Mouse (Mus musculus) gastrocnemius, adult 2 months (tissue): ENCODE measurements around the gene Dlg3. TPM values are rescaled to one million over a fixed set of nuclear protein-coding genes. Genes with fewer than 3 reads are reported as not detected.

Experiments used
- DNase-seq: peaks from one replicate; pipeline ENCODE4 v3.0.0; 2022
- H3K27ac ChIP-seq: fragments of 200-600 bp; 2 replicates; pipeline ENCODE4 v1.8.1; 2022; ENCODE audit warnings: mild to moderate bottlenecking
- H3K4me3 ChIP-seq: fragments of 200-600 bp; 2 replicates; pipeline ENCODE4 v1.8.1; 2022; ENCODE audit warnings: mild to moderate bottlenecking, moderate library complexity
- CTCF ChIP-seq: fragments of 200-600 bp; IDR thresholded peaks from 2 replicates; pipeline ENCODE4 v1.8.1; 2022; ENCODE audit warnings: antibody characterized with exemption, mild to moderate bottlenecking, moderate library complexity
- intact Hi-C: fragments of 180-260 bp; cut with DNase I; formaldehyde crosslinking; loops from one replicate; pipeline ENCODE4 v1.15.1; 2025
- total RNA-seq, 2 experiments: library from RNA; stranded (reverse); gene quantifications; 2 replicates each; pipeline ENCODE4 v1.2.3; 2021

Dlg3 gene
- total RNA-seq, 2 experiments from 2014 or later, result 1.7 to 2.0 TPM

- H3K4me3 ChIP-seq, result no peak overlapping the region
- H3K27ac ChIP-seq, result no peak overlapping the region
- no peak for TF ChIP-seq CTCF
- intact Hi-C loops, result no loop called here
- DNase-seq, result no peak
Measured at GRCm38 (mm10) chrX:100811129-100811528, 43.6 kb downstream of the Dlg3 start.

GRCm38 (mm10) chrX:100814139-100814538 lies 46.6 kb downstream of the Dlg3 start:
- no peak for TF ChIP-seq CTCF
- H3K4me3 ChIP-seq, result no peak overlapping the region
- intact Hi-C loops, result no loop called here

DNA sequence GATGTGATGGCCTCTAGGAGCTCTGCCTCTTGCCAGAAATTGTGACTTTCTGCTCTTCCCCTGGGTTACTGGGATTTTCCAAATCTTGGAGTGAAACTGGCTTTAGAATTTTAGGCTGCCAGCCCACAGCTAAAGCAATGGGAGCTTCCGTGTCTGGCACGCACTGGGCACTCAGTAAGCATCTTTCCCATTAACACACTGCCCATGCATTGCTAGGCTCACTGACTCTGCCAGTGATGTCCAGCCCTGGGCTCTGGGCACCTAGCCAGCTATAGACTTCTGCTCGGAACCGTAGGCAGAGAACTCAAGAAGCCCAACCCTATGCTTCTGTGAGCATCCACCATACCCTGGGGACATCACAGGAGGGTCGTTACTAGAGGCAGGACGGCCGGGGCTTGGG lies 48.2 kb downstream of the Dlg3 start:
- no peak for TF ChIP-seq CTCF
- DNase-seq, result no peak
- intact Hi-C loops, result no loop called here
- no peak overlapping the region for H3K27ac ChIP-seq
- H3K4me3 ChIP-seq, result no peak overlapping the region

More at GRCm38 (mm10) chrX:100814139-100814538, 46.6 kb downstream of the Dlg3 start:
- no peak for DNase-seq
- no peak overlapping the region for H3K27ac ChIP-seq

- Histone ChIP-seq H3K4me3 (no peak overlapping the region), H3K27ac (no peak overlapping the region)
- no peak for DNase-seq
- intact Hi-C loops, result no loop called here
- TF ChIP-seq CTCF, result no peak
Measured at GRCm38 (mm10) chrX:100818681-100819080, 51.2 kb downstream of the Dlg3 start.

DNA sequence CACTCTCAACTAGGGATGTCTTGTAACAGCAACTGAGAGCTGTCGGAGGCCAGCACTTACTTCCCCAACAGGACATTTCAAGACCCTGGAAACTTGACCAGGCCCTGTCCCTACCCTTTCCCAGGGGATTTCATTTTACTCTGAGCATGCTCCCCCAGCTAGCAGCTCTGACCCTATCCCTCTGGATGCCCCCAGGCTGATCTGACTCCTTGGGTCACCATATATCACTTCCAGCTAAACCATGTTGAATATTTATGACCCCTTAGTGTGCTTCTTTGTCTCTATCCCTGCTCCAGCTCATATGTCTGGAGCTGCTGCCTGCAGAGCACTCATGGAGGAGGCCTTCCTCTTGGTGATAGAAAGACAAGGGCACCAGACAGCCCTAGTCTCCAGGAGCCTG lies 53.6 kb downstream of the Dlg3 start:
- no peak for DNase-seq
- Histone ChIP-seq H3K4me3 (no peak overlapping the region), H3K27ac (no peak overlapping the region)
- TF ChIP-seq CTCF, result no peak
- intact Hi-C loops, result no loop called here

DNA sequence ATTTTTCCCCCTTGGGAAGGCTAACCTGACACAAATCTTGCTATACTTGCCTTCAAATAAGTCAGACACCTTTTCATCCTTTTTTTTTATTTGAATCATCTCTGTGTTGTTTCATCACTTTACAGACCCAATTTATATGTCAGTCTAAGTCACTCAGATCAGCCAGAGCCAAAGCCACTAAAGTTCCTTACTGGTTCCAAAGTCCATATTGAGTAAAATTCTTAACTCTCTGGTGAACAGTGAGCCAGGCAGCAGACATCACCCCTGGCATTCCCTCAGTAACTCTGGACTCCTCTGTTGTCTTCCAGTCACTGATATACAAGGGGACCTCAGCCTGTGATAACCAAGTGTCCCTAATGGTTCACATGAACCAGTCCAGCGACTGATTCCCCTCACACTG lies 58.0 kb downstream of the Dlg3 start:
- intact Hi-C loops, result no loop called here
- no peak overlapping the region for H3K4me3 ChIP-seq
- DNase-seq, result no peak
- H3K27ac ChIP-seq, result no peak overlapping the region
- no peak for TF ChIP-seq CTCF

GRCm38 (mm10) chrX:100832806-100833205 lies 65.3 kb downstream of the Dlg3 start:
- no peak for DNase-seq
- no peak for TF ChIP-seq CTCF
- Histone ChIP-seq H3K4me3 (no peak overlapping the region), H3K27ac (no peak overlapping the region)
- intact Hi-C loops, result no loop called here

GRCm38 (mm10) chrX:100839211-100839610 lies 71.7 kb downstream of the Dlg3 start:
- TF ChIP-seq CTCF, result no peak
- intact Hi-C loops, result no loop called here
- Histone ChIP-seq H3K27ac (no peak overlapping the region), H3K4me3 (no peak overlapping the region)
- no peak for DNase-seq

Other genes with a start within 250 kb of the Dlg3 start
- gene Dgat2l6, start 242.9 kb upstream of the Dlg3 start, total RNA-seq, result under 1 TPM; 0.28 to 0.46 TPM
- gene Awat1, start 195.5 kb upstream of the Dlg3 start, total RNA-seq, result not detected
- gene P2ry4, start 172.9 kb upstream of the Dlg3 start, total RNA-seq, result under 1 TPM in 1 of 2 experiments, not detected in 1; 0.06 TPM
- not detected for gene Arr3, start 162.2 kb upstream of the Dlg3 start, total RNA-seq
- under 1 TPM; 0.15 to 0.22 TPM for gene Kif4, start 142.0 kb upstream of the Dlg3 start, total RNA-seq
- gene Pdzd11, start 141.2 kb upstream of the Dlg3 start, total RNA-seq, result 10 to 100 TPM; 10.6 to 14.5 TPM
- not detected for gene Gdpd2, start 37.8 kb upstream of the Dlg3 start, total RNA-seq